Mouse (Mus musculus): ENCODE results near the gene Sass6. TPM values are rescaled to one million over a fixed set of nuclear protein-coding genes. Genes with fewer than 3 reads are reported as not detected.
"Not testable (repeated sequence)": the region's sequence is repeated elsewhere in the genome, so short reads cannot be mapped to it uniquely, and the experiment has no call there.

The Sass6 gene
- polyA plus RNA-seq, 1 experiment from 2014 or later = 14.4 TPM

DNA sequence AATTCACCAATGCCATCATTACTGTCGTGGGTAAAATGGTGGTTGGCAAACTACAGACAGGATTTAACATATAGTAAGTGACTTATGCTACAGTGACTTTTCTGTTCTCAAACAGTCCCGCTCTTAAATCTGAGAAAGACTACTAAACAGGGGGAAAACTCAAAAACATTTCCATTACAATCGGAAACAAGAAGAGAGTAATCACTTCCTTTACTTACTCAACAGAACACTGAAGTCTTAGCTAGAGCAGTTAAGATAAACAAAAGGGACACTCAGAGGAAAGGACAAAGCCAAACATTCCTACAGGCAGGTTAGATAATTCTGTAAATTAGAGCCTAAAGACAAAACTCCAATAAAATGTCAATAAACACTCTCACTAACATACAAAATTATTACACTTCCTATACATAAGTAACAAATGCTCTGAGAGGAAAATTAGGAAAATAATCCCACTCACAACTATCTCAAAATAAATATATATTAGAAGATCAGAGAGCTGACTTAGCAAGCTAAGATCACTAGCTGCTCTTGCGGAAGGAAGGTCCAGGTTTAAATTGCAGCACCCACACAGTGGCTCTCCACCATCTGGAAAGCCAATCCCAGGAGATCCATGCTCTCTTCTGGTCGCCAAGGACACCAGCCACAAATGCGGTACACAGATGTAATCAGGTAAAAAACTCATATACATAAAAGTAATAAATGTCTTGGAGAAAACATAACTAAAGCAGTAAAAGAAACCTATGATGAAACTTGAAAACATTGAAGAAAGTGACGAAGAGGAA is 61.6 kb downstream of the Sass6 start:
- no peak for ATAC-seq
- 64% methylated on average over 7 of the region's 7 CpGs for WGBS

DNA sequence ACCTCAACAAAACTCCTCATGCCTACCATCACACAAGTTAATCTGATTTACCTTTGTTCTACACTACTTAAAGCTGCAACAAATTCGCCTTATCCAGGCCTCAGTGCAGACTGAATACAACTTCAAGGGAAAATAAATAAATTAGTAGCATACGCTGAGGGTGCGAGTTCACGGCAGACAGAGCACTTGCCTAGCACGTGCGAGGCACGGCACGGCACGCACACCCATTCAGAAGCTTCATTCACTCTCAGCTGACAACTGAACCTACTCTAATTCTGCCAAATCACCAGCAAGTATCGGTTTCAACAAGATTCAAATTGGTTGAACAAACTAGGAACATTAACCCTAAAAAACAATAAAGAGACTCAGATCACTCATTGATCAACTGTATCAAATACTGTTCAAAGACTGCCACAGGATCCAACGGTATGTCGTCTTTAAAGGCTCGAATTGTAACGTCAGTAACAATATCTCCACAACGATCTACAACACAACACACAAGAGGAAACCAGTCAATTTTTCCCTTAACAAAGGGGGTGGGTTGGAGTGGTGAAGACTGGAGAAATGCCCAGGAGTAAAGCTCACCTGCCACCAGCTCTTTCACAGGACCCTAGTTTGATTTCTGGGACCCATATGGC is 64.3 kb downstream of the Sass6 start:
- H3K9ac ChIP-seq (ENCODE audit: low read depth, low read length) = no peak overlapping the region
- H3K27ac ChIP-seq (ENCODE audit: low read length) = no peak overlapping the region
- WGBS = 76% methylated on average over 15 of the region's 15 CpGs
- no peak for ATAC-seq
- no peak overlapping the region for H3K4me3 ChIP-seq (ENCODE audit: low read length)
- no peaks in the 10 kb centered on the region for H3K36me3 ChIP-seq (ENCODE audit: control insufficient read depth, insufficient read depth, low read length)
- peaks cover 22% of the 10 kb centered on the region for H3K4me1 ChIP-seq (ENCODE audit: control insufficient read depth, insufficient read depth, low read length)
- no peak overlapping the region for H3K4me2 ChIP-seq (ENCODE audit: low read depth, low read length)
- no peaks in the 10 kb centered on the region for H3K27me3 ChIP-seq (replicated peaks; ENCODE audit: control insufficient read depth, insufficient read depth, low read length)
- H3K9me3 ChIP-seq (ENCODE audit: control insufficient read depth, low read length) = no peaks in the 10 kb centered on the region

More for the DNA sequence above, 61.6 kb downstream of the Sass6 start:
- Histone ChIP-seq H3K4me1 (ENCODE audit: control insufficient read depth, insufficient read depth, low read length) (peaks cover 24% of the 10 kb centered on the region), H3K4me3 (ENCODE audit: low read length) (no peak overlapping the region), H3K27ac (ENCODE audit: low read length) (no peak overlapping the region), H3K4me2 (ENCODE audit: low read depth, low read length) (no peak overlapping the region), H3K36me3 (ENCODE audit: control insufficient read depth, insufficient read depth, low read length) (no peaks in the 10 kb centered on the region), H3K9me3 (ENCODE audit: control insufficient read depth, low read length) (no peaks in the 10 kb centered on the region), H3K27me3 (replicated peaks; ENCODE audit: control insufficient read depth, insufficient read depth, low read length) (no peaks in the 10 kb centered on the region), H3K9ac (ENCODE audit: low read depth, low read length) (no peak overlapping the region)

DNA sequence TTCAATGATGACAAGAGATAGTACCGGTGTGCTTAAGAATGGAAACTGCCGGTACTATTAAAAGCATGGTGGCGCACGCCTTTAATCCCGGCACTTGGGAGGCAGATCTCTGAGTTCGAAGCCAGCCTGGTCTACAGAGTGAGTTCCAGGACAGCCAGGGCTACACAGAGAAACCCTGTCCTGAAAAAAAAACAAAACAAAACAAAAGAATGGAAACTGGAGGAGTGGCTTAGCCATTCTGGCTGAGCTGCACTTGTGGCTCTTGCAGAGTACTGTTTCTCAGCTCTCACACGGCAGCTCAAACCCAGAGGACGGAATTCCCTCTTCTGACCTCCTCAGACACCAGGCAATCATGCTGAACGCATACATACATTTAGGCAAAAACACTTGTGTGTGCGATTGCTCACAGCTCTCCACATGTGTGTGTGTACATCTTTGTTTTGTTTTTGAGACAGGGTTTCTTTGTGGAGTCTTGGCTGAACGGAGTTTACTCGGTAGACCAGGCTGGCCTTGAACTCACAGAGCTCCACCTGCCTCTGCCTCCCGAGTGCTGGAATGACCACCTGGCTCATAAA is 65.2 kb downstream of the Sass6 start:
- Histone ChIP-seq H3K9ac (ENCODE audit: low read depth, low read length) (no peak overlapping the region), H3K4me1 (ENCODE audit: control insufficient read depth, insufficient read depth, low read length) (peaks cover 22% of the 10 kb centered on the region), H3K9me3 (ENCODE audit: control insufficient read depth, low read length) (no peaks in the 10 kb centered on the region), H3K4me2 (ENCODE audit: low read depth, low read length) (no peak overlapping the region), H3K4me3 (ENCODE audit: low read length) (no peak overlapping the region), H3K36me3 (ENCODE audit: control insufficient read depth, insufficient read depth, low read length) (no peaks in the 10 kb centered on the region), H3K27ac (ENCODE audit: low read length) (no peak overlapping the region), H3K27me3 (replicated peaks; ENCODE audit: control insufficient read depth, insufficient read depth, low read length) (no peaks in the 10 kb centered on the region)
- no peak for ATAC-seq
- WGBS = 83% methylated on average over 13 of the region's 13 CpGs

DNA sequence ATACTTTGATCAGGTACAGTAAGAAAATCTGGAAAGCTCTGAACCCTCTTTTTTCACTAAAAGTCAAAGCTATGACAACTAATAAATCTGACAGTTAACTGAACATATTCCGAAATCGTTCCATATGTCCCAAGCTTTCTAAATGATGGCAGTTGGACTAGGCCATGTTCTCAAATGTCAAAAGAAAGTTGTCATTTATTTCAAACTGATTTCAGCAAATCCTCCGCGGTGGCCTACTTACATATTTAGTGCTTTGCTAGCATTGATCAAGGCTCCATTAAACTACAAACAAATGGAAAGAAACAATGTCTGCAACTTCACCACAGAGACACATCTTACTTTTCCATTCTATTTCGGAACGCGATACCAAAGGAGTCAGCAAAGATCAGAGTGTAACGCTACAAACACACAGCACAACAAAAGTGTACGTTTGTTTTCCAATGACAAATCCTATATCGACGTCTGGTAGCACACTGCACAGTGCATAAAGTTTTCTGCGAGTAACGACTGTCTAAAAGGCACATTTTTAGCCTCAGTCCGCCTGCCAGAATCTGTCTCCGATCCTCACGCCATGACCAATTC is 66.6 kb downstream of the Sass6 start:
- no peak for ATAC-seq
- Histone ChIP-seq H3K4me1 (ENCODE audit: control insufficient read depth, insufficient read depth, low read length) (peaks cover 19% of the 10 kb centered on the region), H3K36me3 (ENCODE audit: control insufficient read depth, insufficient read depth, low read length) (no peaks in the 10 kb centered on the region), H3K27ac (ENCODE audit: low read length) (peak overlapping the region; percentile 94), H3K9ac (ENCODE audit: low read depth, low read length) (peak overlapping the region; percentile 97), H3K4me3 (ENCODE audit: low read length) (peak overlapping the region; percentile 97), H3K4me2 (ENCODE audit: low read depth, low read length) (peak overlapping the region; percentile 59), H3K27me3 (replicated peaks; ENCODE audit: control insufficient read depth, insufficient read depth, low read length) (no peaks in the 10 kb centered on the region), H3K9me3 (ENCODE audit: control insufficient read depth, low read length) (no peaks in the 10 kb centered on the region)
- 3% methylated on average over 16 of the region's 16 CpGs for WGBS

DNA sequence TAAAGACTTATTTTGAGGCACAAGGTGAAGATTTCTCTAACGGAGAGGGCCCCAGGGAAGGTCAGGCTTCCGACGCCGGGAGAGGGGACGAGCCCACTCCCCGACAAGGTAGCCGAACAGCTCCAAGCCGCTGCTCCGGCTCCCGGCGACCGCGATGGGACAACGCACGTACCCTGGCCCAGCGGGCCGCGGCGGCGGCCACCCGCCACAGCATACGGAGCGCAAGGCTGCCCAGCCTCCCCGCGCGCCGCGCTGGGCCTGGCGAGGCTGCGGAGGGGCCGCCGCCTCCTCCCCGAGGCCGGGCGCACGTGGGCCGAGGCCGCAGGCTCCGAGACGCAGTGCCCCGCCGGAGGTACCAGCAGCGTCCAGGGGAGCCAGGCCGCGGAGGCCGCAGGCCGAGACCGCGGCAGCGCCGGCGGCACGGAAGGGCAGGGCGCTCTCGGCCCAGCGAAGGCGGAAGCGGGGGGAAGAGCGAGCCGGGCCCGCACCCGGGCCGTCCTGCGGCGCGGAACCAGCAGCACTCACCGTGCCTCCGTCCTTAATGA is 67.2 kb downstream of the Sass6 start:
- H3K4me3 ChIP-seq (ENCODE audit: low read length) = peak overlapping the region; percentile 97
- H3K27ac ChIP-seq (ENCODE audit: low read length) = peak overlapping the region; percentile 94
- peak overlapping the region; percentile 97 for H3K9ac ChIP-seq (ENCODE audit: low read depth, low read length)
- H3K4me2 ChIP-seq (ENCODE audit: low read depth, low read length) = peak overlapping the region; percentile 59
- no peaks in the 10 kb centered on the region for H3K27me3 ChIP-seq (replicated peaks; ENCODE audit: control insufficient read depth, insufficient read depth, low read length)
- peak; percentile 91 for ATAC-seq
- H3K4me1 ChIP-seq (ENCODE audit: control insufficient read depth, insufficient read depth, low read length) = peaks cover 19% of the 10 kb centered on the region
- no peaks in the 10 kb centered on the region for H3K9me3 ChIP-seq (ENCODE audit: control insufficient read depth, low read length)
- WGBS = 0% methylated on average over 60 of the region's 68 CpGs
- H3K36me3 ChIP-seq (ENCODE audit: control insufficient read depth, insufficient read depth, low read length) = no peaks in the 10 kb centered on the region

DNA sequence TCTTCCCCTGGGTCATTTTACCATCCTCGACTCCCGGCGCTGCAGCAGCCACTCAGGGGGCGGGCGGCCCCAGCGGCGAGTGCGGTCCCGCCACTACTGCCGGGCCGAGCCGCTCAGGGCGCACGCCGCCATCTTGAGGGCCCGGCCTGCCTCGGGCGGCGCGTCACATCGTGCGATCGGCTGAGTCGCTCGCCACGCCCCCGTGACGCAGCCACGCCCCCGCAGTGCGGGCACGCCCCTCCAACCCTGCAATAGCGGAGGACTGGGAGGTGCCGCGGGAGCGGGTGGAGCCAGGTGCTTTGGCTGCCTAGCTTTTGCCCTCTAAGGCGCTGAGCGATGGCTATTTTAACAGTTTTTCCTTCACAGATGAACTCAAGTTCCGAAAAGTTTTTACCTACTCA is 67.7 kb downstream of the Sass6 start, which contains the start of gene Mfsd14a:
Gene Mfsd14a, minus strand, starts transcription at position 215 of the 401 bp plus-strand sequence.
- Histone ChIP-seq H3K9ac (ENCODE audit: low read depth, low read length) (peak within 1 kb of the TSS; percentile 97), H3K27ac (ENCODE audit: low read length) (peak within 1 kb of the TSS; percentile 94), H3K4me3 (ENCODE audit: low read length) (peak within 1 kb of the TSS; percentile 97), H3K4me2 (ENCODE audit: low read depth, low read length) (peak within 1 kb of the TSS; percentile 66), H3K4me1 (ENCODE audit: control insufficient read depth, insufficient read depth, low read length) (peaks cover 19% of the 10 kb centered on the region), H3K27me3 (replicated peaks; ENCODE audit: control insufficient read depth, insufficient read depth, low read length) (no peaks in the 10 kb centered on the region), H3K9me3 (ENCODE audit: control insufficient read depth, low read length) (no peaks in the 10 kb centered on the region), H3K36me3 (ENCODE audit: control insufficient read depth, insufficient read depth, low read length) (no peaks in the 10 kb centered on the region)
- peak; percentile 99 for ATAC-seq
- under 1% methylated on average over 38 of the region's 39 CpGs for WGBS

DNA sequence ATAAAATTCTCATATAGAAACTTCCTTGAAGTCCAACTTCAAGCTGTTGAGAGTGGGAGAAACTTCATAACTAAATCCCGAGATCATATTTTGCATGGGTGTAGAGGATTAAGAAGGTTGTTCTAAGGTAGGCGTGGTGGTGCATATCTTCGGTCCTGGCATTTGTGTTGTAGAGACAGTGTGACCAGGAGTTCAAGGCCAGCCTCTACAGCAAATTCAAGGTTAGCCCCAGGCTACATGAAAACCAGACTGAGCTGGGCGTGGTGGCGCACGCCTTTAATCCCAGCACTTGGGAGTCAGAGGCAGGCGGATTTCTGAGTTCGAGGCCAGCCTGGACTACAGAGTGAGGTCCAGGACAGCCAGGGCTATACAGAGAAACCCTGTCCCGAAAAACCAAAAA is 69.5 kb downstream of the Sass6 start:
- not testable (repeated sequence) for H3K36me3 ChIP-seq (ENCODE audit: control insufficient read depth, insufficient read depth, low read length); H3K9me3 ChIP-seq (ENCODE audit: control insufficient read depth, low read length); H3K4me3 ChIP-seq (ENCODE audit: low read length); H3K27ac ChIP-seq (ENCODE audit: low read length); H3K27me3 ChIP-seq (replicated peaks; ENCODE audit: control insufficient read depth, insufficient read depth, low read length); ATAC-seq; H3K9ac ChIP-seq (ENCODE audit: low read depth, low read length); H3K4me2 ChIP-seq (ENCODE audit: low read depth, low read length)
- peaks cover 11% of the 10 kb centered on the region for H3K4me1 ChIP-seq (ENCODE audit: control insufficient read depth, insufficient read depth, low read length)
- WGBS = 89% methylated on average over 9 of the region's 9 CpGs
